Mouse (Mus musculus): ENCODE data around the gene Pde4dip.

The Pde4dip gene

DNA sequence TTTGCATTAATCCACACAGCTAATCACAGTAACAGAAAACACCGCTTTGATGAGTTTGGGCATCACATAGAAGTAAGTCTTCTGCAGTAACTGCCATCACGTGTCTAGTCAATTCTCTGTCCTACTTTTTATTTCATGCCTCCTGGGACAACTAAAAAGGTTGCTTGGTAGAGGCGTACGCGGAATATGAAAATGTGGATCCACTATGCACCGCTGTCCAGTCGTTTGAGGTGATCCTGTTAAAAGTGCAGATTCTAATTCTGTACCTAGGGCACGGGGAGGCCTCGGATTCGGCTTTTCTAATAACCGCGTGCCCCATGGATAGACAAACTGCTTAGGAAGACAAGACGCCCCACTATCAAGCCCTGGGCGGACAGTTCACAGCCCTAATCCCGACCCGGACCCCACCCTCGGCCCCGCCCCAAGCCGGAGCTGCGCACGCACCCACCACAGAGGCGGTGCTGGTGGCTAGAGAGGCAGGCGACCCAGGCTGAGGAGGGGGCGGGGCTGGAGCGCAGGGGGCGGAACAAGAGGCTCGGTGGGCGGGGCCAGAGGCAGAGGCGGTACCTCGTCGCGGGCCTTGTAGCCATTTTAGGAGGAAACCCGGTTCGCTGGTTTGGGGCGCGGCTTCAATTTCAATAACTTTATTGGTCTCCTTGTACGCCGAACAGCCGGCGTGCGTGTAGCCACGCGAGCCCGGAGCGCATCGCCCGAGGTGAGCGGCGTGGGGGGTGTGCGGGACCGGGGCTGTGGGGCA is 230.7 kb downstream of the Pde4dip start, which contains the start of gene Prkab2:
Prkab2 (plus strand) TSS at position 539 of the 757 bp plus-strand sequence.
- DNase-seq (ENCODE audit: extremely low read depth, low read depth, low spot score), result peak; percentile 56

DNA sequence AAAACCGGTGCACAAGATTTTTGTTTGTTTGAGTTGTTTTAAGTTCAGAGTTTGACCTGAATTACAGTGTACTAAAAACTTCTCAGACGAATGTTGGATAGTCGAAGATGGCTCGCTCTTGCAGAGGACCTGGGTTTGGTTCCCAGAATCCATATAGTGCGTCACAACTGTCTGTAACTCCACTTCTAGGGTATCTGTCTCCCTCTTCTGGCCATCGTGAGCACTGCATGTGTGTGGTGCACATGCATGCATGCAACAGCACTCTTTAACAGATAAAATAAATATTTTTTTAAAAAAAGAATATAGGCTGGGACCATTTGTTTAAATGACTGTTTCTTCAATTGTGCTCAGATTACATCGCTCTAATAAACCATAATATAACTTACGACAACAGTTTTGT is 233.6 kb downstream of the Pde4dip start:
- no peak for DNase-seq (ENCODE audit: extremely low read depth, low read depth, low spot score)

DNA sequence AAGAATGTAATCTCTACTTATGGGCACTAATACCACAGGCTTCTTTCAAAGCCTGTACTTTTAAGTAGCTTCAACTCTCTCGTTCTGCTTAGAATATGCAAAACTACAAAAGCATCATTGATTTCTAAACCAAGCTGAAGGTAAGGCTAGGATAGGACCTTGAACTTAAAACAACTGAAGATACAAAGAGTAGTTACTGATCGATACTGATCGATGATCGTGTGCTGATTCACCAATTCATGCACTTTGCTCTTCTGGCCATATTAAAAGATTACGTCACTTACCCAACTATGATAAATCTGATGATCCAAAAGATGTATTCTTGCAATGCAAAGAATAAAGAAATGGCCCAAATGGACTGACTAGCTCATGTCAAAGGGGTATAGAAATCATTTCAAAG is 234.7 kb downstream of the Pde4dip start:
- no peak for DNase-seq (ENCODE audit: extremely low read depth, low read depth, low spot score)

DNA sequence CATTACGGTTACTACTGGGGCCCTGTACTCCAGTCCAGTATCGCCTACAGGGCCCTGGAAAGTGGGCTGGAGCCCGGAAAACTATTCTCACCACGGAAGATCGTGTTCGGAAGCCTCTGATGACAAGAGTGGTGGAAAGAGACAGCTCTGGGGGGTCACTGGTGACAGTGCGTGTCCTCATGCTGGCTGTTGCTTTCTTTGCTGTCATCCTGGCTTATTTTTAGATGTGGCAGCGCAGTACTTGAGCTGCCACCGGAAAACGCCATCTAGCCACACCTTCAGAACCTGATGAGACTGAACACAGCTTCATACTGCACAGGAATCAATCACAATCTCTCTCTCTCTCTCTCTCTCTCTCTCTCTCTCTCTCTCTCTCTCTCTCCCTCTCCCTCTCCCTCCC is 236.9 kb downstream of the Pde4dip start:
- no peak for DNase-seq (ENCODE audit: extremely low read depth, low read depth, low spot score)

DNA sequence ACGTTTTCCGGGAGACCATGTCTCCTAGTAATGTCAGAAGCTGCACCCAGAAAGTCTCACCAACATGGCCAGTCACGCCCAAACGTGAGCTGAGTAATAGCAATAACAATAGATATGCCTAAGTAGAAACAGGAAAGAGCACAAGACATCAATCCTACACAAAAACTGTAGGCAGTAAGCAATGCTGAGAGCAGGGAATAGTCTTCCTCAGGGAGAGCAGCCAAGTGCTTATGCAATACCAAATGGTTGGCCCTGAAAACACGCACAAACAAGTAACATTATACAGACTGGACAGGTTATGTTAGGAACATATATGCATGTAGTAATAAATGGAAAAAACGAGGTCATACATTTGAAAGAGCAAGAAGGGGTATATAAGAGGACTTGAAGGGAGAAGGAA is 239.0 kb downstream of the Pde4dip start:
- no peak for DNase-seq (ENCODE audit: extremely low read depth, low read depth, low spot score)

DNA sequence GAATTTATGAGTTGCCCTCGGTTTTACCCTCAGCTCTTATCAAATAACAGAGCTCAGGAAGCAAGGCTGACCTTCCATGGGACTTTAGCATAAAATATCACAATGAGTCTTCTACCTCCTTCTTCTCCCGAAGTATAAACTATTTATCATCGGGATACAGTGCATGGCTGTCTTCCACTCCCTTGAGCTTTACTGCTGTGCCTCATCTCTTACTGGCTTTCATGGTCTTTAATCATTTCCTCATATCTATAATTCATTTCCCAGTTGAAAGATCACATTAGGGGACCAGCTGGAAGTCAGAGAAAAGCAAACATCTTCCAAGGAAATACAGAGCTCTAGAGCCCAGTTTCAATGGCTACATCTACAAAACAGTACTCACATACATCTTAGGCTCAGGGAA is 239.5 kb downstream of the Pde4dip start:
- DNase-seq (ENCODE audit: extremely low read depth, low read depth, low spot score), result no peak

DNA sequence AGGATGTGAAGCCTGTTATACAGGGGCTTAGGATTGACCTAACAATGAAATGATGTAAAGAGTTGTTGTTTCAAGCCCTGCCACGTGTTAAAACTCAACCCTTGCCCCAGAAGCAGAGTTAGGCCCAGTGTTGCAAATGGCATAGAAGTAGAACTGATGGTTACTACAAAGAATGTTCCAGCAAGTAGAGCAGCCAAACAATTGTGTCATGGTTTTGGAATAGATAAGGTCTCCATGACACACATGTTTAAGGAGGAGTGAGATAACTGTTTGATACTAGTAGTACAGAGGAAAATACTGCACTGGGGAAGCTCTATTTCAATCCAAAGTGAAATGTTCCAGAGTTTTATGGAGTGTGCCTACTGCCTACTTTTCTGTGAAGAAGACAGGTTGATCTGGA is 240.0 kb downstream of the Pde4dip start:
- DNase-seq (ENCODE audit: extremely low read depth, low read depth, low spot score), result no peak

DNA sequence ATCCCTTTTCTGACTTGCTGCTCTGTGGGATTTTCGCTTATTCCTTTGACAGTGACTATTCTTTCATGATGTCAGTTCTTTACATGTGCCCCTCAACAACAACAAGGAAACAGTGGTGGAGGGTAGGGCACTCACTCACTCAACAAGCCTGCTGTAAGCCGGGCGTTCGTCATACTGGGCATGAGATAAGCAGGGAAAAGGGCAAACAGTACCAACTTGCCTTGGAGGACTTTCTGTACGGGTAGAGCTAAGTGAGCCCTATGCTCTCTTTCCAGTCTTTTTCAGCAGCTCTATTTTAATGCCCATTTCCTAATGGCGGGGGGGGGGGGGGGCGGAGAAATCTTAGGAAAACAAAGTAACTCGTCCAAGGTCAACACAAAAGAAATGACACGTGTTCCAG is 246.5 kb downstream of the Pde4dip start:
- DNase-seq (ENCODE audit: extremely low read depth, low read depth, low spot score), result no peak

DNA sequence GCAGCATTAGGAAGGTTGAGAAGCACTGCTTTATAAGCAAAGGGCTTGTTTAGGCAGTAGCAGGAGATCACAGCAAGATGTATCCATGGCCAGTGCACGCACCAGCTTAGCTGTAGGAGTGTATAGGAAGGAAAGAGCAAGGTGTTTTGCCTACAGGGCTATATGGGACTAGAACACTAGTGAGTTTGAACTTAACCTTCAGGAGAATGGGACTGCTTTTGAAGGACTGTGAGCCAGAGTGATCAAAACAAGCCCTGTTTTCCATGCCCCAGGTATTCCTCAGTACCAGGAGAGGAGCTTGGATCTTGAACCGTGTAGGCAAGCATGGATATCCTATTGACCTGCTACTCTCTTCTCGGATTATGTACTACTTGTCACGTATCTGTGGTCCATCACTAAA is 247.1 kb downstream of the Pde4dip start:
- no peak for DNase-seq (ENCODE audit: extremely low read depth, low read depth, low spot score)
